Mouse (Mus musculus) hindbrain, embryonic 13.5 days (tissue): ENCODE measurements at regions not wholly inside any gene's neighbourhood (a gene's known extent, or its start where the extent isn't known, plus 50 kb on each side); places are given as distances from the start of the nearest gene placed in this dataset.

Experiments used
- ATAC-seq: fragments of 200-750 bp; cut with Nextera tagmentation; 2 replicates; pipeline ENCODE4 v1.8.0; 2017; ENCODE audit warnings: moderate TSS enrichment; ENCODE audit not compliant: low FRiP score
- H3K27ac ChIP-seq: fragments of 300-500 bp; sonication (generic); 2 replicates; pipeline ENCODE4 v1.5.1; 2015; ENCODE audit warnings: inconsistent platforms, mild to moderate bottlenecking, moderate library complexity
- H3K27me3 ChIP-seq: fragments of 300-500 bp; sonication (generic); 2 replicates; pipeline ENCODE4 v1.6.1; 2015; ENCODE audit warnings: mild to moderate bottlenecking, inconsistent platforms
- H3K36me3 ChIP-seq: fragments of 300-500 bp; sonication (generic); 2 replicates; pipeline ENCODE4 v1.6.1; 2015; ENCODE audit warnings: mild to moderate bottlenecking, inconsistent platforms
- H3K4me1 ChIP-seq: fragments of 300-500 bp; sonication (generic); replicated peaks from 2 replicates; pipeline ENCODE4 v1.6.1; 2015; ENCODE audit warnings: inconsistent platforms
- H3K4me2 ChIP-seq: fragments of 300-500 bp; sonication (generic); 2 replicates; pipeline ENCODE4 v1.6.1; 2015; ENCODE audit warnings: inconsistent platforms, mild to moderate bottlenecking, moderate library complexity
- H3K4me3 ChIP-seq: fragments of 300-500 bp; sonication (generic); 2 replicates; pipeline ENCODE4 v1.5.1; 2015; ENCODE audit warnings: mild to moderate bottlenecking, inconsistent platforms
- H3K9ac ChIP-seq: fragments of 300-500 bp; sonication (generic); 2 replicates; pipeline ENCODE4 v1.6.1; 2015; ENCODE audit warnings: mild to moderate bottlenecking, inconsistent platforms
- H3K9me3 ChIP-seq: fragments of 300-500 bp; sonication (generic); 2 replicates; pipeline ENCODE4 v1.6.1; 2016; ENCODE audit warnings: inconsistent platforms
- WGBS: fragments of 180-500 bp; shearing (Covaris S2); methylation state at CpG from one replicate; pipeline ENCODE4 v1.1.7; 2015; 5-methylcytosine and 5-hydroxymethylcytosine counted together

DNA sequence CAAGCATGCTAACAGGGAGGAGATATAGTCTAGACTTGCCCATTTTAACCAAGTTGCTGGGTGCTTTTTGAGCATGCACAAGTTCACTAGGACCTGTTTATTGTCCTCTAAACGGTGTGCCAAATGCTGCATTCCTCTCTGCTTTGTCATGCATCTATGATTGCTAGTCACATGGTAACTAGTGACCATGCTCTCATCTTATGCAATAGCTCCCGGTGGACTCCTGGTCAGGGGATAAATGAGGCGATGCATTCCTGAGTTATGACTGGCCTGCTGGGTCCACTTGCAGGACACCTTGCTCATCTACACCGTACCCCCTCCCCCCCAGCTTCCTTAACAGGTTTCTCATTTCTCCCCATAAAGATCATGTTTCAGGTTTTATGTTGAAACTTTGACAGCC is 1344.0 kb downstream of the Gsdmc2 start:
- no peaks in the 10 kb centered on the region for H3K36me3 ChIP-seq
- H3K4me2 ChIP-seq, result no peak overlapping the region
- H3K9me3 ChIP-seq, result no peaks in the 10 kb centered on the region
- peaks cover 4% of the 10 kb centered on the region for H3K4me1 ChIP-seq
- 77% methylated on average over 4 of the region's 4 CpGs for WGBS
- no peak overlapping the region for H3K9ac ChIP-seq
- ATAC-seq, result no peak
- H3K4me3 ChIP-seq, result no peak overlapping the region
- H3K27ac ChIP-seq, result no peak overlapping the region
- no peaks in the 10 kb centered on the region for H3K27me3 ChIP-seq

- no peak overlapping the region for H3K9ac ChIP-seq
- no peaks in the 10 kb centered on the region for H3K36me3 ChIP-seq
- H3K9me3 ChIP-seq, result no peaks in the 10 kb centered on the region
- H3K27ac ChIP-seq, result no peak overlapping the region
- H3K4me1 ChIP-seq, result peaks cover 7% of the 10 kb centered on the region
- no peak overlapping the region for H3K4me2 ChIP-seq
- H3K27me3 ChIP-seq, result no peaks in the 10 kb centered on the region
- WGBS, result 82% methylated on average over 2 of the region's 2 CpGs
- no peak for ATAC-seq
- H3K4me3 ChIP-seq, result no peak overlapping the region
These were observed 1344.5 kb downstream of the Gsdmc2 start for GRCm38 (mm10) chr15:62500522-62500921.

DNA sequence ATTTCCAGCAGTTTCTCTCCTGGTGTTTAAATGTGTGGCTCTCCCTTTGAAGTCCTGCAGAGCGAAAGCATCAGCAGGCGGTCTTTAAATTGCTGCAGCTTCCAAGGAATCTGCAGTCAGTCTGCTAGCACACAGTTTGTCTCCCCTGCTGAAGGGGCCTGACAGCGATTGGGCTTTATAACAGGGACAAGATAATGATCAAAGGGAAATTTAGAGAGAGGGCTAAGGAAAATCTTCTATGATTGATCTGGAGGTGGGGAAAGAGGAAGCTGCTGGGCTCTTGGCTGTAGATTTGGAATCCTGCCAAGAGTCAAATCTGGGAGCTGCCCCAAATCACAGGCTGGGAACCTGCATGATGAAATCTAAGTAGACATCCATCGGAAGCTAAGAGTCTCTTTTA is 1348.8 kb downstream of the Gsdmc2 start:
- H3K27ac ChIP-seq, result no peak overlapping the region
- WGBS, result 16% methylated on average over 4 of the region's 4 CpGs
- H3K9me3 ChIP-seq, result no peaks in the 10 kb centered on the region
- H3K4me1 ChIP-seq, result peaks cover 7% of the 10 kb centered on the region
- ATAC-seq, result no peak
- no peaks in the 10 kb centered on the region for H3K27me3 ChIP-seq
- H3K4me2 ChIP-seq, result no peak overlapping the region
- no peak overlapping the region for H3K4me3 ChIP-seq
- peak overlapping the region; percentile 35; the same call in 1 of the 2 replicates for H3K9ac ChIP-seq
- no peaks in the 10 kb centered on the region for H3K36me3 ChIP-seq

- ATAC-seq, result no peak
- Histone ChIP-seq H3K9me3 (no peaks in the 10 kb centered on the region), H3K36me3 (no peaks in the 10 kb centered on the region), H3K4me3 (no peak overlapping the region), H3K27me3 (no peaks in the 10 kb centered on the region), H3K27ac (no peak overlapping the region), H3K4me1 (peaks cover 7% of the 10 kb centered on the region), H3K9ac (no peak overlapping the region), H3K4me2 (no peak overlapping the region)
- 61% methylated on average over 3 of the region's 3 CpGs for WGBS
These were observed 1352.6 kb downstream of the Gsdmc2 start for GRCm38 (mm10) chr15:62492350-62492749.

GRCm38 (mm10) chr15:62490548-62490947 is 1354.4 kb downstream of the Gsdmc2 start:
- Histone ChIP-seq H3K36me3 (no peaks in the 10 kb centered on the region), H3K27ac (no peak overlapping the region), H3K4me3 (no peak overlapping the region), H3K27me3 (no peaks in the 10 kb centered on the region), H3K9ac (no peak overlapping the region), H3K4me2 (no peak overlapping the region), H3K4me1 (no peaks in the 10 kb centered on the region), H3K9me3 (no peaks in the 10 kb centered on the region)
- 76% methylated on average over 2 of the region's 2 CpGs for WGBS
- no peak for ATAC-seq

DNA sequence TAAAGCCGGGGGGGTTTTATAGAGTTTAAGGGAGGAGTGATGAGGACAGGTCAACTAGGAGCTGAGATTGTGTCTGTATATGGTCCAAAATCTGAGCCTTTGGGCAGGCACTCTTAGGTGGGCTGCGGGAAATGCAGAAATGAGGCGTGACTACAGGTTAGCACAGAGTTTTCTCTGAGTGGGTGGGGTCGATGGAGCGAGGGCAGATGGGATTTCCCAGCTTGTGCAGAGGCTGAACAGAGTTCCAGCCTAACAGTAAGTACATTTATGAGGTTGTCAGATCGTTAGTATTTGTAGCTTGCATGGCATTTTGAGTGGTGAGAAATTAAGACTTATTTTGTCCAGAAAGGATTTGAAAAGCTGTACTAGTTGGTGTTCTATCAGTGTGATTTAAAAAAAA is 1358.4 kb downstream of the Gsdmc2 start:
- 91% methylated on average over 6 of the region's 6 CpGs for WGBS
- no peak for ATAC-seq
- no peak overlapping the region for H3K27ac ChIP-seq

GRCm38 (mm10) chr15:62484350-62484749 is 1360.6 kb downstream of the Gsdmc2 start:
- no peak overlapping the region for H3K4me2 ChIP-seq
- H3K9ac ChIP-seq, result no peak overlapping the region
- H3K4me1 ChIP-seq, result no peaks in the 10 kb centered on the region
- H3K27ac ChIP-seq, result no peak overlapping the region
- no peaks in the 10 kb centered on the region for H3K36me3 ChIP-seq
- ATAC-seq, result no peak
- H3K27me3 ChIP-seq, result no peaks in the 10 kb centered on the region
- 94% methylated on average over 3 of the region's 3 CpGs for WGBS
- H3K9me3 ChIP-seq, result no peaks in the 10 kb centered on the region
- H3K4me3 ChIP-seq, result no peak overlapping the region

More for the DNA sequence above, 1358.4 kb downstream of the Gsdmc2 start:
- no peaks in the 10 kb centered on the region for H3K9me3 ChIP-seq
- H3K36me3 ChIP-seq, result no peaks in the 10 kb centered on the region
- H3K4me3 ChIP-seq, result no peak overlapping the region
- H3K27me3 ChIP-seq, result no peaks in the 10 kb centered on the region
- no peak overlapping the region for H3K9ac ChIP-seq
- no peak overlapping the region for H3K4me2 ChIP-seq
- H3K4me1 ChIP-seq, result no peaks in the 10 kb centered on the region

GRCm38 (mm10) chr15:62483534-62483933 is 1361.4 kb downstream of the Gsdmc2 start:
- no peaks in the 10 kb centered on the region for H3K27me3 ChIP-seq
- no peak overlapping the region for H3K4me3 ChIP-seq
- H3K27ac ChIP-seq, result no peak overlapping the region
- H3K4me2 ChIP-seq, result no peak overlapping the region
- 94% methylated on average over 1 of the region's 1 CpGs for WGBS
- no peaks in the 10 kb centered on the region for H3K4me1 ChIP-seq
- no peaks in the 10 kb centered on the region for H3K9me3 ChIP-seq
- ATAC-seq, result no peak
- no peaks in the 10 kb centered on the region for H3K36me3 ChIP-seq
- no peak overlapping the region for H3K9ac ChIP-seq

DNA sequence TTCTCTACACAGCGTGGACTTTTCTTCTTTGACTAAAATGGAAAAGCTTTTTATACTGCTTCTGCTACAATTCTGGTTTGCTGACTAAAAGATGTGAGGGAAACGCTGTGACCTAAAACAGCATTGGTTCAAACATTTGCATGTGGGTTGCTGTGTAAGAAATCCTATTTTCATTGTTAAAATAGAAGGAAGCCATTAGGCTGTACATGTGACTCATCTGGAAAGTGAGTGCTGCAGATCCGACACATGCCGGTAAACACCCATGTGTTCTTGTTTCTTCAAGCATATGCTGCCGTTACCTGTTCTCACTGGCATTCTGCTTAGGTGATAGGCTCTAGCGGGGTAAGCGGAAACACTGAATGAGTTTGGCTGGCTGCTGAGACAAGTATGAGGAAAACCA is 1362.6 kb downstream of the Gsdmc2 start:
- H3K36me3 ChIP-seq, result no peaks in the 10 kb centered on the region
- WGBS, result 91% methylated on average over 7 of the region's 7 CpGs
- H3K4me3 ChIP-seq, result no peak overlapping the region
- H3K4me2 ChIP-seq, result no peak overlapping the region
- H3K27ac ChIP-seq, result no peak overlapping the region
- H3K4me1 ChIP-seq, result no peaks in the 10 kb centered on the region
- ATAC-seq, result no peak
- H3K9me3 ChIP-seq, result no peaks in the 10 kb centered on the region
- no peaks in the 10 kb centered on the region for H3K27me3 ChIP-seq
- H3K9ac ChIP-seq, result no peak overlapping the region

- no peak for ATAC-seq
- no peaks in the 10 kb centered on the region for H3K36me3 ChIP-seq
- H3K4me3 ChIP-seq, result no peak overlapping the region
- WGBS, result 93% methylated on average over 2 of the region's 2 CpGs
- H3K9ac ChIP-seq, result no peak overlapping the region
- no peaks in the 10 kb centered on the region for H3K9me3 ChIP-seq
- H3K4me1 ChIP-seq, result no peaks in the 10 kb centered on the region
- peaks cover 17% of the 10 kb centered on the region for H3K27me3 ChIP-seq
- H3K4me2 ChIP-seq, result no peak overlapping the region
- H3K27ac ChIP-seq, result no peak overlapping the region
These were observed 1367.2 kb downstream of the Gsdmc2 start for GRCm38 (mm10) chr15:62477779-62478178.

DNA sequence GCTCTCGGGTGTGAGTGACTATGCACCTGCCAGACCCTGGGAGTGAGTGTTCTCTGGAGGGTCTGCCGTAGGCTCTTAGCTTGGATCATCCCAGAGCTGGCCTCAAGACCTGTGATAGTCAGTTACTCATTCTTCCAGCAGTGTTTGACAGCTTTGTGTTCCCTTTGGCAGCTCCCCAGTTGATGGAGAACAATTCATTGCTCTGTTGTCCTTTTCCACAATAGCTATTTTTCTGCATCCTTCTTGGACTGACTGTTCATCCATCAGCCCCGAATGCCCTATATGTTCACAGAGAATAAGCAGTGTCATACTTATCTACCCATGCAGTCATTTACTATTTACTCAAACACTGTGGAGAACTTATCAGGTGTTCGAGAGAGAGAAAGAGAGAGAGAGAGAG is 1368.5 kb downstream of the Gsdmc2 start:
- Histone ChIP-seq H3K9ac (no peak overlapping the region), H3K4me2 (no peak overlapping the region), H3K27me3 (peaks cover 22% of the 10 kb centered on the region), H3K4me3 (no peak overlapping the region), H3K9me3 (no peaks in the 10 kb centered on the region), H3K27ac (no peak overlapping the region), H3K36me3 (no peaks in the 10 kb centered on the region), H3K4me1 (no peaks in the 10 kb centered on the region)
- WGBS, result 82% methylated on average over 4 of the region's 4 CpGs
- no peak for ATAC-seq

- 17% methylated on average over 7 of the region's 7 CpGs for WGBS
- H3K36me3 ChIP-seq, result no peaks in the 10 kb centered on the region
- ATAC-seq, result peak; percentile 57; the same call in 1 of the 2 replicates
- H3K4me2 ChIP-seq, result no peak overlapping the region
- H3K27ac ChIP-seq, result no peak overlapping the region
- H3K4me3 ChIP-seq, result no peak overlapping the region
- H3K27me3 ChIP-seq, result peaks cover 27% of the 10 kb centered on the region
- no peaks in the 10 kb centered on the region for H3K9me3 ChIP-seq
- H3K4me1 ChIP-seq, result peaks cover 5% of the 10 kb centered on the region
- no peak overlapping the region for H3K9ac ChIP-seq
These were observed 1374.2 kb downstream of the Gsdmc2 start for GRCm38 (mm10) chr15:62470683-62471331.

GRCm38 (mm10) chr15:62468076-62468475 is 1376.9 kb downstream of the Gsdmc2 start:
- Histone ChIP-seq H3K9me3 (no peaks in the 10 kb centered on the region), H3K4me3 (no peak overlapping the region), H3K27ac (no peak overlapping the region), H3K9ac (no peak overlapping the region), H3K36me3 (no peaks in the 10 kb centered on the region), H3K27me3 (peaks cover 13% of the 10 kb centered on the region), H3K4me1 (peaks cover 6% of the 10 kb centered on the region), H3K4me2 (no peak overlapping the region)
- WGBS, result 47% methylated on average over 3 of the region's 3 CpGs
- ATAC-seq, result no peak
